Mouse (Mus musculus): ENCODE measurements around the gene Tmem216.
A peak's percentile ranks its signal among the peaks of the same experiment; 100 is the strongest.

Gene Tmem216

GRCm38 (mm10) chr19:10555624-10556510, at the start of gene Tmem216:
TSS of gene Tmem216 (minus strand) at chr19:10556238.
- peak; percentile 89 for DNase-seq (ENCODE audit: low read depth, low spot score)

GRCm38 (mm10) chr19:10605293-10605900, 49.4 kb upstream of the Tmem216 start, which contains the start of the genes Ddb1 and Tkfc:
TSS of gene Ddb1 (plus strand) at chr19:10605327.
TSS of gene Tkfc (minus strand) at chr19:10605654.
- DNase-seq (ENCODE audit: low read depth, low spot score): peak; percentile 98

GRCm38 (mm10) chr19:10604534-10604933, 48.5 kb upstream of the Tmem216 start:
- DNase-seq (ENCODE audit: low read depth, low spot score): no peak

- peak; percentile 30 for DNase-seq (ENCODE audit: low read depth, low spot score)
Observed at GRCm38 (mm10) chr19:10603660-10604523, 47.9 kb upstream of the Tmem216 start.

- DNase-seq (ENCODE audit: low read depth, low spot score): peak; percentile 88
Observed at GRCm38 (mm10) chr19:10602787-10603186, 46.7 kb upstream of the Tmem216 start.

GRCm38 (mm10) chr19:10602247-10602769, 46.3 kb upstream of the Tmem216 start:
- peak; percentile 16 for DNase-seq (ENCODE audit: low read depth, low spot score)

GRCm38 (mm10) chr19:10599648-10600047, 43.6 kb upstream of the Tmem216 start:
- DNase-seq (ENCODE audit: low read depth, low spot score): no peak

GRCm38 (mm10) chr19:10598188-10598587, 42.1 kb upstream of the Tmem216 start:
- DNase-seq (ENCODE audit: low read depth, low spot score): peak; percentile 17

GRCm38 (mm10) chr19:10591659-10592377, 35.8 kb upstream of the Tmem216 start:
- DNase-seq (ENCODE audit: low read depth, low spot score): no peak

GRCm38 (mm10) chr19:10590301-10590700, 34.3 kb upstream of the Tmem216 start:
- DNase-seq (ENCODE audit: low read depth, low spot score): no peak

GRCm38 (mm10) chr19:10589127-10589857, 33.3 kb upstream of the Tmem216 start:
- no peak for DNase-seq (ENCODE audit: low read depth, low spot score)

GRCm38 (mm10) chr19:10587231-10587630, 31.2 kb upstream of the Tmem216 start:
- DNase-seq (ENCODE audit: low read depth, low spot score): no peak

- DNase-seq (ENCODE audit: low read depth, low spot score): no peak
Observed at GRCm38 (mm10) chr19:10585112-10585511, 29.1 kb upstream of the Tmem216 start.

- DNase-seq (ENCODE audit: low read depth, low spot score): no peak
Observed at GRCm38 (mm10) chr19:10583550-10584146, 27.6 kb upstream of the Tmem216 start.

GRCm38 (mm10) chr19:10581984-10582383, 25.9 kb upstream of the Tmem216 start:
- DNase-seq (ENCODE audit: low read depth, low spot score): no peak

- no peak for DNase-seq (ENCODE audit: low read depth, low spot score)
Observed at GRCm38 (mm10) chr19:10580761-10581160, 24.7 kb upstream of the Tmem216 start.

GRCm38 (mm10) chr19:10580102-10580501, 24.1 kb upstream of the Tmem216 start:
- no peak for DNase-seq (ENCODE audit: low read depth, low spot score)

GRCm38 (mm10) chr19:10576690-10577561, 20.9 kb upstream of the Tmem216 start, which contains the start of the genes Cyb561a3 and Tmem138:
TSS of gene Cyb561a3 (plus strand) at chr19:10577172.
TSS of gene Tmem138 (minus strand) at chr19:10577362.
- peak; percentile 96 for DNase-seq (ENCODE audit: low read depth, low spot score)

GRCm38 (mm10) chr19:10569627-10570026, 13.6 kb upstream of the Tmem216 start:
- no peak for DNase-seq (ENCODE audit: low read depth, low spot score)

Data from CD4-positive helper T cell, adult 2 months (primary cell).